In genomic region chr2:181590471-181590870, GRCm38 (mm10) we compare ENCODE assay signal across 14 mouse cellular contexts. TPM values are rescaled to one million over a fixed set of nuclear protein-coding genes. Genes with fewer than 3 reads are reported as not detected.
DNase-seq lines count a peak whose midpoint lies in the region; ATAC-seq and TF ChIP-seq lines count a peak whose summit lies in the region.
"Had no signal": no experiment of that assay in that cellular context is flagged by ENCODE, and none has a peak within 500 bp of the region (broad histone marks: within the 10 kb centered on the region; RNA-seq: fewer than 3 reads in every experiment).

No protein-coding gene starts in this region.

- no peak for ATAC-seq in embryonic facial prominence, embryonic 13.5 days (ENCODE audit: insufficient number of reproducible peaks, insufficient read depth, low FRiP score, low TSS enrichment, low read depth)
- ATAC-seq in hindbrain, embryonic 16.5 days = no peak
- no peak for ATAC-seq in hindbrain, embryonic 11.5 days (ENCODE audit: low FRiP score)
- no peak for ATAC-seq in liver, postnatal 0 days
- ATAC-seq in intestine, embryonic 15.5 days = no peak

- H3K9ac ChIP-seq in embryonic facial prominence, embryonic 13.5 days = 0 out of 2 replicates have a peak overlapping the region, but pooled peaks have one; percentile 96
- H3K9ac ChIP-seq in hindbrain, embryonic 16.5 days (ENCODE audit: low read depth, low read length) = peak overlapping the region; percentile 11; the same call in 1 of the 2 replicates
- H3K9ac ChIP-seq in hindbrain, embryonic 11.5 days (ENCODE audit: low read depth, low read length) = no peak overlapping the region
- no peak overlapping the region for H3K9ac ChIP-seq in liver, postnatal 0 days (replicated peaks)
- no peak overlapping the region for H3K9ac ChIP-seq in intestine, embryonic 15.5 days

- no peaks in the 10 kb centered on the region for H3K9me3 ChIP-seq in embryonic facial prominence, embryonic 13.5 days
- no peaks in the 10 kb centered on the region for H3K9me3 ChIP-seq in embryonic facial prominence, embryonic 10.5 days
- no peaks in the 10 kb centered on the region for H3K9me3 ChIP-seq in hindbrain, embryonic 16.5 days (ENCODE audit: control insufficient read depth, low read length)
- H3K9me3 ChIP-seq in hindbrain, embryonic 11.5 days (ENCODE audit: control insufficient read depth, low read length) = no peaks in the 10 kb centered on the region
- no peaks in the 10 kb centered on the region for H3K9me3 ChIP-seq in liver, postnatal 0 days (ENCODE audit: low read length)
- no peaks in the 10 kb centered on the region for H3K9me3 ChIP-seq in intestine, embryonic 15.5 days
- H3K9me3 ChIP-seq: lung, embryonic 15.5 days had no signal

- no peak overlapping the region for H3K4me3 ChIP-seq in embryonic facial prominence, embryonic 13.5 days
- no peak overlapping the region; the same call in 1 of the 2 replicates for H3K4me3 ChIP-seq in embryonic facial prominence, embryonic 10.5 days
- H3K4me3 ChIP-seq in hindbrain, embryonic 16.5 days (ENCODE audit: low read length) = no peak overlapping the region; the same call in 1 of the 2 replicates
- no peak overlapping the region for H3K4me3 ChIP-seq in hindbrain, embryonic 11.5 days (ENCODE audit: low read depth, low read length)
- peak overlapping the region; percentile 6 for H3K4me3 ChIP-seq in C2C12 (ENCODE audit: insufficient read depth, poor library complexity, severe bottlenecking)
- no peak overlapping the region for H3K4me3 ChIP-seq in liver, postnatal 0 days (ENCODE audit: low read depth, low read length)
- no peak overlapping the region for H3K4me3 ChIP-seq in intestine, embryonic 15.5 days (replicated peaks)
- H3K4me3 ChIP-seq: heart, adult 2 months had no signal

- peaks cover 14% of the 10 kb centered on the region for H3K79me2 ChIP-seq in C2C12 (ENCODE audit: control insufficient read depth, insufficient read depth)

- H3K4me1 ChIP-seq in embryonic facial prominence, embryonic 13.5 days = peaks cover 18% of the 10 kb centered on the region
- peaks cover 21% of the 10 kb centered on the region for H3K4me1 ChIP-seq in embryonic facial prominence, embryonic 10.5 days
- peaks cover 20% of the 10 kb centered on the region for H3K4me1 ChIP-seq in hindbrain, embryonic 16.5 days (ENCODE audit: control insufficient read depth, insufficient read depth, low read depth, low read length)
- no peaks in the 10 kb centered on the region; the same call in 1 of the 2 replicates for H3K4me1 ChIP-seq in hindbrain, embryonic 11.5 days (replicated peaks; ENCODE audit: control insufficient read depth, insufficient read depth, low read length)
- H3K4me1 ChIP-seq in liver, postnatal 0 days (ENCODE audit: insufficient read depth) = peaks cover 10% of the 10 kb centered on the region
- peaks cover 15% of the 10 kb centered on the region for H3K4me1 ChIP-seq in intestine, embryonic 15.5 days (replicated peaks)

- 92% methylated on average over 5 of the region's 5 CpGs for WGBS in embryonic facial prominence, embryonic 13.5 days
- WGBS in embryonic facial prominence, embryonic 10.5 days = 94% methylated on average over 5 of the region's 5 CpGs
- WGBS in hindbrain, embryonic 16.5 days = 97% methylated on average over 5 of the region's 5 CpGs
- 90% methylated on average over 5 of the region's 5 CpGs for WGBS in hindbrain, embryonic 11.5 days
- 76% methylated on average over 5 of the region's 5 CpGs for WGBS in liver, postnatal 0 days (ENCODE audit: insufficient replicate concordance)
- 94% methylated on average over 5 of the region's 5 CpGs for WGBS in intestine, embryonic 15.5 days

- H3K27me3 ChIP-seq in embryonic facial prominence, embryonic 13.5 days = no peaks in the 10 kb centered on the region
- H3K27me3 ChIP-seq in embryonic facial prominence, embryonic 10.5 days (replicated peaks; ENCODE audit: low read depth, poor library complexity, severe bottlenecking) = no peaks in the 10 kb centered on the region
- no peaks in the 10 kb centered on the region for H3K27me3 ChIP-seq in hindbrain, embryonic 16.5 days (replicated peaks; ENCODE audit: control insufficient read depth, insufficient read depth, low read length)
- H3K27me3 ChIP-seq in hindbrain, embryonic 11.5 days (ENCODE audit: control insufficient read depth, insufficient read depth, low read length) = no peaks in the 10 kb centered on the region
- no peaks in the 10 kb centered on the region for H3K27me3 ChIP-seq in C2C12 (ENCODE audit: control insufficient read depth, insufficient read depth, insufficient read length)
- no peaks in the 10 kb centered on the region for H3K27me3 ChIP-seq in liver, postnatal 0 days (ENCODE audit: insufficient read depth, low read length)
- H3K27me3 ChIP-seq in intestine, embryonic 15.5 days (replicated peaks) = no peaks in the 10 kb centered on the region
- H3K27me3 ChIP-seq: lung, embryonic 15.5 days had no signal

- no peak overlapping the region for H3ac ChIP-seq in C2C12 (ENCODE audit: control insufficient read depth, insufficient read length, low read depth)

- no peak for DNase-seq in embryonic facial prominence, embryonic 10.5 days (ENCODE audit: low spot score)
- DNase-seq in hindbrain, embryonic 11.5 days (ENCODE audit: low spot score) = no peak
- DNase-seq in liver, postnatal 0 days = peak; percentile 10
- no peak for DNase-seq in adrenal gland, postnatal 14 days
- DNase-seq: heart, postnatal 36 days; kidney, adult 8-10 months; retina, postnatal 1 day; thymus, adult 2 months had no signal

- peaks cover 50% of the 10 kb centered on the region for H3K36me3 ChIP-seq in embryonic facial prominence, embryonic 13.5 days
- H3K36me3 ChIP-seq in embryonic facial prominence, embryonic 10.5 days (replicated peaks) = peaks cover 55% of the 10 kb centered on the region
- H3K36me3 ChIP-seq in hindbrain, embryonic 16.5 days (ENCODE audit: control insufficient read depth, insufficient read depth, low read length) = peaks cover 43% of the 10 kb centered on the region
- peaks cover 12% of the 10 kb centered on the region; the same call in 1 of the 2 replicates for H3K36me3 ChIP-seq in hindbrain, embryonic 11.5 days (ENCODE audit: control insufficient read depth, insufficient read depth, low read length)
- peaks cover 39% of the 10 kb centered on the region for H3K36me3 ChIP-seq in C2C12 (ENCODE audit: control insufficient read depth, insufficient read depth)
- peaks cover 36% of the 10 kb centered on the region for H3K36me3 ChIP-seq in liver, postnatal 0 days (replicated peaks; ENCODE audit: insufficient read depth, low read length)
- H3K36me3 ChIP-seq in intestine, embryonic 15.5 days = peaks cover 34% of the 10 kb centered on the region

- TF ChIP-seq EP300 in liver, postnatal 0 days (IDR thresholded peaks at IDR 0.05; ENCODE audit: low read depth) = no peak

- H3K27ac ChIP-seq in embryonic facial prominence, embryonic 13.5 days = no peak overlapping the region
- H3K27ac ChIP-seq in embryonic facial prominence, embryonic 10.5 days (replicated peaks) = no peak overlapping the region
- no peak overlapping the region for H3K27ac ChIP-seq in hindbrain, embryonic 16.5 days (ENCODE audit: low read depth, low read length)
- no peak overlapping the region for H3K27ac ChIP-seq in hindbrain, embryonic 11.5 days (ENCODE audit: low read depth, low read length)
- no peak overlapping the region for H3K27ac ChIP-seq in liver, postnatal 0 days (ENCODE audit: low read depth)
- no peak overlapping the region for H3K27ac ChIP-seq in intestine, embryonic 15.5 days
- H3K27ac ChIP-seq: heart, adult 2 months; lung, embryonic 15.5 days had no signal

- no peak for TF ChIP-seq CTCF in C2C12 (IDR thresholded peaks at IDR 0.05; ENCODE audit: control insufficient read depth, insufficient read depth, insufficient read length)
- no peak for TF ChIP-seq CTCF in liver, postnatal 0 days (IDR thresholded peaks at IDR 0.05; ENCODE audit: low read depth)

- H3K4me2 ChIP-seq in embryonic facial prominence, embryonic 13.5 days = peak overlapping the region; percentile 88; the same call in 1 of the 2 replicates
- no peak overlapping the region for H3K4me2 ChIP-seq in hindbrain, embryonic 16.5 days (ENCODE audit: low read length)
- no peak overlapping the region for H3K4me2 ChIP-seq in hindbrain, embryonic 11.5 days (replicated peaks; ENCODE audit: low read depth, low read length)
- no peak overlapping the region for H3K4me2 ChIP-seq in liver, postnatal 0 days (ENCODE audit: low read depth, low read length)
- H3K4me2 ChIP-seq in intestine, embryonic 15.5 days (replicated peaks) = no peak overlapping the region

- H3K79me3 ChIP-seq in C2C12 (ENCODE audit: low read depth) = no peaks in the 10 kb centered on the region

RNA-seq across cellular contexts. Expression of gene Prpf6, which starts 1.2 kb away (rescaled TPM):
- polyA plus RNA-seq in embryonic facial prominence, embryonic 13.5 days (2015; fragmentation: Nextera tagmentation; extraction: Ambion mirVana) = 64.0 and 68.9 TPM in 2 replicates
- polyA plus RNA-seq in embryonic facial prominence, embryonic 10.5 days (2016; fragmentation: Nextera tagmentation; extraction: Ambion mirVana) = 77.2 and 82.6 TPM in 2 replicates
- polyA plus RNA-seq in hindbrain, embryonic 16.5 days (2015; fragmentation: Nextera tagmentation; extraction: Ambion mirVana) = 57.3 and 63.6 TPM in 2 replicates
- 66.5 and 78.1 TPM in 2 replicates for polyA plus RNA-seq in hindbrain, embryonic 11.5 days (2014; fragmentation: Nextera tagmentation; extraction: Ambion mirVana)
- 41.4 TPM for polyA plus RNA-seq in C2C12 (2012; fragmentation: generic; extraction: Trizol)
- 16.7 and 17.5 TPM in 2 replicates for polyA plus RNA-seq in liver, postnatal 0 days (2015; fragmentation: Nextera tagmentation; extraction: Ambion mirVana)
- polyA plus RNA-seq in intestine, embryonic 15.5 days (2015; fragmentation: Nextera tagmentation; extraction: Ambion mirVana) = 50.5 and 51.9 TPM in 2 replicates
- total RNA-seq in adrenal gland, postnatal 14 days (2021) = 59.4 and 60.0 TPM in 2 replicates

RNA-seq across cellular contexts. Expression of gene Zfp512b, which starts 2.1 kb away (rescaled TPM):
- 70.9 and 81.1 TPM in 2 replicates for polyA plus RNA-seq in embryonic facial prominence, embryonic 13.5 days (2015; fragmentation: Nextera tagmentation; extraction: Ambion mirVana)
- 56.0 and 59.1 TPM in 2 replicates for polyA plus RNA-seq in embryonic facial prominence, embryonic 10.5 days (2016; fragmentation: Nextera tagmentation; extraction: Ambion mirVana)
- polyA plus RNA-seq in hindbrain, embryonic 16.5 days (2015; fragmentation: Nextera tagmentation; extraction: Ambion mirVana) = 44.9 and 65.1 TPM in 2 replicates
- polyA plus RNA-seq in hindbrain, embryonic 11.5 days (2014; fragmentation: Nextera tagmentation; extraction: Ambion mirVana) = 25.4 and 30.8 TPM in 2 replicates
- polyA plus RNA-seq in C2C12 (2012; fragmentation: generic; extraction: Trizol) = 9.8 TPM
- polyA plus RNA-seq in liver, postnatal 0 days (2015; fragmentation: Nextera tagmentation; extraction: Ambion mirVana) = 8.9 and 10.5 TPM in 2 replicates
- 32.0 and 34.2 TPM in 2 replicates for polyA plus RNA-seq in intestine, embryonic 15.5 days (2015; fragmentation: Nextera tagmentation; extraction: Ambion mirVana)
- total RNA-seq in adrenal gland, postnatal 14 days (2021) = 57.3 and 67.7 TPM in 2 replicates

RNA-seq across cellular contexts. Expression of gene Uckl1, which starts 5.8 kb away (rescaled TPM):
- 41.1 and 57.1 TPM in 2 replicates for polyA plus RNA-seq in embryonic facial prominence, embryonic 13.5 days (2015; fragmentation: Nextera tagmentation; extraction: Ambion mirVana)
- polyA plus RNA-seq in embryonic facial prominence, embryonic 10.5 days (2016; fragmentation: Nextera tagmentation; extraction: Ambion mirVana) = 41.1 and 41.3 TPM in 2 replicates
- polyA plus RNA-seq in hindbrain, embryonic 16.5 days (2015; fragmentation: Nextera tagmentation; extraction: Ambion mirVana) = 58.5 and 59.4 TPM in 2 replicates
- 54.1 and 57.7 TPM in 2 replicates for polyA plus RNA-seq in hindbrain, embryonic 11.5 days (2014; fragmentation: Nextera tagmentation; extraction: Ambion mirVana)
- 20.6 TPM for polyA plus RNA-seq in C2C12 (2012; fragmentation: generic; extraction: Trizol)
- 20.3 and 22.8 TPM in 2 replicates for polyA plus RNA-seq in liver, postnatal 0 days (2015; fragmentation: Nextera tagmentation; extraction: Ambion mirVana)
- polyA plus RNA-seq in intestine, embryonic 15.5 days (2015; fragmentation: Nextera tagmentation; extraction: Ambion mirVana) = 57.4 and 64.7 TPM in 2 replicates
- 68.8 and 77.5 TPM in 2 replicates for total RNA-seq in adrenal gland, postnatal 14 days (2021)

RNA-seq across cellular contexts. Expression of gene Samd10, which starts 8.5 kb away (rescaled TPM):
- polyA plus RNA-seq in embryonic facial prominence, embryonic 13.5 days (2015; fragmentation: Nextera tagmentation; extraction: Ambion mirVana) = 9.3 and 10.4 TPM in 2 replicates
- polyA plus RNA-seq in embryonic facial prominence, embryonic 10.5 days (2016; fragmentation: Nextera tagmentation; extraction: Ambion mirVana) = 24.9 and 25.5 TPM in 2 replicates
- polyA plus RNA-seq in hindbrain, embryonic 16.5 days (2015; fragmentation: Nextera tagmentation; extraction: Ambion mirVana) = 192 and 201 TPM in 2 replicates
- polyA plus RNA-seq in hindbrain, embryonic 11.5 days (2014; fragmentation: Nextera tagmentation; extraction: Ambion mirVana) = 75.9 and 77.7 TPM in 2 replicates
- 1.1 TPM for polyA plus RNA-seq in C2C12 (2012; fragmentation: generic; extraction: Trizol)
- 2.1 and 2.3 TPM in 2 replicates for polyA plus RNA-seq in liver, postnatal 0 days (2015; fragmentation: Nextera tagmentation; extraction: Ambion mirVana)
- 22.3 and 22.7 TPM in 2 replicates for polyA plus RNA-seq in intestine, embryonic 15.5 days (2015; fragmentation: Nextera tagmentation; extraction: Ambion mirVana)
- 8.5 and 11.8 TPM in 2 replicates for total RNA-seq in adrenal gland, postnatal 14 days (2021)

Comparison
In these comparisons a context has a peak if more than half of its experiments do, and no peak if none do; other contexts are left out.
1. H3K9ac ChIP-seq: peak in embryonic facial prominence, embryonic 13.5 days (single experiment) and hindbrain, embryonic 16.5 days (single experiment); none in hindbrain, embryonic 11.5 days (single experiment), liver, postnatal 0 days (single experiment) and intestine, embryonic 15.5 days (single experiment).